Mouse (Mus musculus) embryonic facial prominence, embryonic 15.5 days (tissue): Measurements from ENCODE around the gene Susd3. TPM values are rescaled to one million over a fixed set of nuclear protein-coding genes. Genes with fewer than 3 reads are reported as not detected.

Source experiments
- ATAC-seq: fragments of 200-750 bp; cut with Nextera tagmentation; 2 replicates; pipeline ENCODE4 v1.8.0; 2017; ENCODE audit warnings: low read depth, moderate TSS enrichment; ENCODE audit not compliant: insufficient number of reproducible peaks, low FRiP score, low TSS enrichment
- H3K27ac ChIP-seq: fragments of 300-500 bp; sonication (generic); replicated peaks from 2 replicates; pipeline ENCODE4 v1.5.1; 2015; ENCODE audit warnings: mild to moderate bottlenecking, inconsistent platforms
- H3K27me3 ChIP-seq: fragments of 300-500 bp; sonication (generic); 2 replicates; pipeline ENCODE4 v1.6.1; 2015; ENCODE audit warnings: inconsistent platforms
- H3K36me3 ChIP-seq: fragments of 300-500 bp; sonication (generic); 2 replicates; pipeline ENCODE4 v1.6.1; 2015; ENCODE audit warnings: mild to moderate bottlenecking, inconsistent platforms
- H3K4me1 ChIP-seq: fragments of 300-500 bp; sonication (generic); 2 replicates; pipeline ENCODE4 v1.6.1; 2015; ENCODE audit warnings: inconsistent platforms
- H3K4me2 ChIP-seq: fragments of 300-500 bp; sonication (generic); replicated peaks from 2 replicates; pipeline ENCODE4 v1.6.1; 2015; ENCODE audit warnings: mild to moderate bottlenecking, inconsistent platforms
- H3K4me3 ChIP-seq: fragments of 300-500 bp; sonication (generic); replicated peaks from 2 replicates; pipeline ENCODE4 v1.5.1; 2015; ENCODE audit warnings: mild to moderate bottlenecking, inconsistent platforms
- H3K9ac ChIP-seq: fragments of 300-500 bp; sonication (generic); 2 replicates; pipeline ENCODE4 v1.6.1; 2015; ENCODE audit warnings: inconsistent platforms
- H3K9me3 ChIP-seq: fragments of 300-500 bp; sonication (generic); replicated peaks from 2 replicates; pipeline ENCODE4 v1.6.1; 2016; ENCODE audit warnings: inconsistent platforms
- WGBS: fragments of 180-500 bp; shearing (Covaris S2); methylation state at CpG from one replicate; pipeline ENCODE4 v1.1.7; 2015; 5-methylcytosine and 5-hydroxymethylcytosine counted together
- polyA plus RNA-seq: library from polyadenylated mRNA; unstranded; fragments of >200 nt; fragmentation: Nextera tagmentation; extraction: Ambion mirVana; gene quantifications from 2 replicates; pipeline ENCODE4 v1.2.1, GENCODE M21; 2015

Susd3 gene
- polyA plus RNA-seq, 1 experiment from 2014 or later: 3.7 TPM

DNA sequence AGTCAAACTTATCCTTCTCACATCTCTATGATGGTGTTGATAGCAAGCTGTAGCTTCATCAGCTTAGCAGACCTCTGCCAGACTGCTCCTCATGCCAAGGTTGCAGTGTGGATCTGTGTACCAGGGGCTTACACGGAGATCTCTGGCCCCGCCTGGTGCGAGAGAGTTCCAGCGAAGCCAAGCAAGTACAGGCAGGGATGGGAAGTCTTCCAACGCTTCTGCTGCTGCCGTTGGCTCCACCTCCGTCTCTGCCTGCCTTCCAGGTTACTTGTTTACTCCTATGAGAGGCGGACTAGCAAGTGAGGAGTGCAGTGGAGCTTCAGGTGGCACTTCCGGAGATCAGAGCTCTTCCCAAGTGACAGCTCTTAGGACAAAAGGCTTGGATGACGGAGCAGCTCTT lies 24.2 kb downstream of the Susd3 start:
- Histone ChIP-seq H3K9ac (no peak overlapping the region), H3K4me3 (peak overlapping the region; percentile 10; the same call in 1 of the 2 replicates)

DNA sequence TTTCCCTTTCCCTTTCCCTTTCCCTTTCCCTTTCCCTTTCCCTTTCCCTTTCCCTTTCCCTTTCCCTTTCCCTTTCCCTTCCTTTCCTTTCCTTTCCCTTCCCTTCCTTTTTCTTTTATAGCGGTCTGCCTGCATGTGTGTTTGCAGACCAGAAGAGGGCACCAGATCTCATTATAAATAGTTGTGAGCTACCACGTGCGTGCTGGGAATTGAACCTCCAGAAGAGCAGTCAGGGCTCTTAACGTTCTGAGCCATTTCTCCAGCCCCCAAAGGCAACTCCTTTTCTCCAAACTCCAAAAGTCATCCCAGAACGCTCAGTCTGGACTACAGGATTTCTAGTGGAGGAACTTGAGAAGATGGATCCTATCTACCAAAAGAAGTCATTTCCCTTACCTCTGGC lies 27.6 kb downstream of the Susd3 start:
- Histone ChIP-seq H3K4me1 (peaks cover 15% of the 10 kb centered on the region), H3K27ac (no peak overlapping the region), H3K4me2 (no peak overlapping the region), H3K36me3 (no peaks in the 10 kb centered on the region), H3K9ac (no peak overlapping the region), H3K9me3 (no peaks in the 10 kb centered on the region), H3K4me3 (no peak overlapping the region), H3K27me3 (0 out of 2 replicates have a peak, but pooled peaks cover 3% of the 10 kb centered on the region)
- no peak for ATAC-seq
- 27% methylated on average over 5 of the region's 5 CpGs for WGBS

More for the DNA sequence above, 24.2 kb downstream of the Susd3 start:
- Histone ChIP-seq H3K27ac (no peak overlapping the region), H3K9me3 (no peaks in the 10 kb centered on the region), H3K27me3 (0 out of 2 replicates have a peak, but pooled peaks cover 3% of the 10 kb centered on the region), H3K4me2 (peak overlapping the region; percentile 15), H3K36me3 (no peaks in the 10 kb centered on the region), H3K4me1 (no peaks in the 10 kb centered on the region)
- ATAC-seq: no peak
- 11% methylated on average over 10 of the region's 10 CpGs for WGBS

DNA sequence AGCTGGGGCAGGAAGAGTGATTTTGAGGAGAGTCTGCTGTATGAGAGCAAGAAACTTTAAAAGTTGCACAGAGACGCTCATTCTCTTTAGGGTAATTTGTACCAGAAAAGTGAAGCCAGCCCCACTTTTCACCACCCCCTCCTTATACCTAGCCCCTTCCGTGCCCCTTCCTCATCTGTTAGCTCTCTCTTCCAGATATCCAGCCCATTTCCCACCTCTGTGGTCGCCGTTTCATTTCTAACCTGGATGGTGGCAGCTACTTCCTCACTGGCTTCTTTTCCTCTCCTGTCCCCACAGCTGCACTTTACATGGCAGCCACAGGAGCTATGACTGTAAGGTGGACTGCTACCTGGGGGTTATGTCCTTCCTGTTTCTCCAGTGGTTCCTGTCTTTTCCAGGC lies 29.1 kb downstream of the Susd3 start:
- Histone ChIP-seq H3K4me2 (no peak overlapping the region), H3K4me3 (no peak overlapping the region), H3K9ac (no peak overlapping the region), H3K27me3 (0 out of 2 replicates have a peak, but pooled peaks cover 3% of the 10 kb centered on the region), H3K9me3 (no peaks in the 10 kb centered on the region), H3K36me3 (no peaks in the 10 kb centered on the region), H3K4me1 (peaks cover 25% of the 10 kb centered on the region), H3K27ac (no peak overlapping the region)
- no peak for ATAC-seq
- WGBS: 80% methylated on average over 4 of the region's 4 CpGs

DNA sequence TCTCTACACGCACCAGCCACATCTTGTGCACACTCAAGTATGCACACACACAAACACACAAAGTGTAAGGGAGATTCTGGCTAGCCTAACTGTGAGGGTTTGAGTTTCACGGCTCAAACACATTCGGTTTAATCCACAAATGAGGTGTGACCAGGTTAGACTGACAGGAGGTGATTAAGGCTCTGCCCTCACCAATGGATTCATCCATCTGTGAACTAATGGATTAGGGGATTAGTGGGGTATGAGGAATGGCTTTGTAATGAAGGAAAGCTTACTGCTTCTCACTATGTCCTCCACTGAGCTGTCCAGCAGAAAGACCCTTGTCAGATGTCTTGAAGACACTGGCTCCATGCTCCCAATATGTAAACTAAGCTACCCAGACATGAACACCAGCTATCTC lies 29.9 kb downstream of the Susd3 start:
- Histone ChIP-seq H3K9ac (no peak overlapping the region), H3K4me3 (no peak overlapping the region), H3K27me3 (0 out of 2 replicates have a peak, but pooled peaks cover 3% of the 10 kb centered on the region), H3K27ac (no peak overlapping the region), H3K36me3 (no peaks in the 10 kb centered on the region), H3K9me3 (no peaks in the 10 kb centered on the region), H3K4me2 (no peak overlapping the region), H3K4me1 (peaks cover 32% of the 10 kb centered on the region)
- 49% methylated on average over 3 of the region's 3 CpGs for WGBS
- ATAC-seq: no peak

DNA sequence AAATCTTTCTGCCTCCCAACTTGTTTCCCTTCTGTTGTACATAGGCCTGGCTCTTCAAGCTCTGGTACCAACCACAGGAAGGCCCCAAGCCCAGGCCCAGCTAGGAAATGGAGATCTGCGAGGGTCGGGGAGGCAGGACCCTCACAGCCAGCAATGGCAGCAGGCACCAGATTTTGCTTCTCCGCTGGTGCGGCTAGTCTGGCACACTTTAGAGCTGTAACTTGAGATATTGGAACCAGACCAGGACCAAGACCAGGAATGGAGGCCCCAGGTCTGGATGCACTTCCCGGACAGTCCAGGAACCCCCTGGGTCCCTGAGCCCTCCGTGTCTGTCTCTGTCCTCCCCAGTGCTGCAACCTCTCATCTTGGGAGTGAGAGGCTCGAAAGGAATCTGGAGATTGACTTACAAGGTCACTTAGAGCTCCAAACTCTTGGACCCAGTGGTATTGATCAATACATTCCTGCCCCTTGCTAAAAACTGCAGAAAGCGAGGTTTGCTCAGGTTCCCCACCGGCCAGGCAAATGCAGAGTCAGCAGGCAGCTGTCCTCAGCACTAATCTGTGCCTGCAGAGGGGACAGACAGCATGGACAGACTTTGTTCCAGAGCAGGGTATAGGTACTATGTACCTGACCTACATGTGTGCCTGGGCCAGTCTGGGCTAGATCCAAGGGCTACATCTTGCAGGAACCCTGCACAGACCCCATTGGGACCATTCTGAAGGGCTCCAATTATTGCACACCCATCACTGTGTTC lies 31.5 kb downstream of the Susd3 start:
- Histone ChIP-seq H3K4me3 (peak overlapping the region; percentile 87), H3K36me3 (no peaks in the 10 kb centered on the region), H3K9me3 (no peaks in the 10 kb centered on the region), H3K4me2 (peak overlapping the region; percentile 70), H3K27ac (peak overlapping the region; percentile 85), H3K9ac (0 out of 2 replicates have a peak overlapping the region, but pooled peaks have one; percentile 5), H3K4me1 (peaks cover 39% of the 10 kb centered on the region), H3K27me3 (0 out of 2 replicates have a peak, but pooled peaks cover 3% of the 10 kb centered on the region)
- no peak for ATAC-seq
- WGBS: 47% methylated on average over 9 of the region's 9 CpGs

DNA sequence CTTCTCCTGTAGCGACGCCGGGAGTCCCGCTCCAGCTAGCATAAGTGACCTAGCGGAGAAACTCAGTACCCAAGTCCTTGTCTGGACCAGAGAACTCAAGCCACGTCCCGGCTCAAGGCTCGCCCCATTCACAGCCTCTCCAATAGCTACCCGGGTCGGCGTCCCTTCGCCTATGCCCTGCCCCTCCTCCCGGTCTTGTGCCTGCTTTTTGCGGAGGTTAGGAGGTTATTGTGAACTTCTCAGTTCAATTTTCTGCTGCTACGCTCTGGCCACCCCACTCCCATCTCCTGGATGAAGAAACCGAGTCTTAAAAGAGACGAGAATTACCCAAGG lies 32.3 kb downstream of the Susd3 start:
- peak overlapping the region; percentile 70 for H3K4me2 ChIP-seq
- H3K4me1 ChIP-seq: peaks cover 44% of the 10 kb centered on the region
- H3K36me3 ChIP-seq: no peaks in the 10 kb centered on the region
- H3K9me3 ChIP-seq: no peaks in the 10 kb centered on the region
- peak overlapping the region; percentile 87 for H3K4me3 ChIP-seq
- peak overlapping the region; percentile 85 for H3K27ac ChIP-seq
- peak overlapping the region; percentile 81 for H3K9ac ChIP-seq
- peak; percentile 56 for ATAC-seq
- 3% methylated on average over 17 of the region's 17 CpGs for WGBS
- H3K27me3 ChIP-seq: 0 out of 2 replicates have a peak, but pooled peaks cover 3% of the 10 kb centered on the region

DNA sequence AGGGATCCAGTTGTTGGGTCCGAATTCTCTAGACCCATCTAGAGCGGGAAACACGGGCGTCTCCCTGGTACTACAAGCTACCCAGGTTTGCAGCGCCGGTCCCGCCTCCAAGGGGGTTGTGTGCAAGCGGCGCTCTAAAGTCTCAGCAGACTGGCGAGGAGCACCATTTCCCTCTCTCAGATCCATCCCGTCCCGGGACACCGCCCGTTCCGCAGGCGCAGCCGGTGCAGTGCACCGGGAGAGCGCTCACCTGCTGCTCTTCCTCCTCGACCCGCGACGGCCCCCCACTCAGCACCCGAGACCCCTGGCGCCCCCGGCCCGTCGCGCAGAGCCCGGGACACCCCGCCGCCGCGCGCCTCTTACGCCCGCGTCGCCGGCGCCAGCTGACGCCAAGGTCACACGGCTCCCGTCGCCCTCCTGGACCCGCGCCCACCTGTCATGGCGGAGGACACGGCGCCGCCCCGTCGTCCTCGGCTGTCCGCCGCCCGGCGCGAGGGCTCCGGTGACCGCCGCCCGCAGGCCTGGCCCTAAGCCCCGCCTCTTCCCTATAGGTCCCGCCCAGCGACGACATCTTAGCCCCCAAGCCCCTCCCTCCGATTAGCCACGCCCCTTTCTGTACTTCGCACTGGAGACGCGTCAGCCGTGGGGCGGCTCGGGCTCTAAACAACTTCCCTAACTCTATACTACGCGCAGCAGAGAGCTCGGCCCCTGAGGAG lies 32.8 kb downstream of the Susd3 start, which contains the start of gene Card19:
TSS of gene Card19 (minus strand) at position 534 of the 716 bp plus-strand sequence.
- ATAC-seq: peak; percentile 91
- under 1% methylated on average over 76 of the region's 78 CpGs for WGBS
- H3K36me3 ChIP-seq: no peaks in the 10 kb centered on the region
- H3K27ac ChIP-seq: peak within 1 kb of the TSS; percentile 89
- H3K27me3 ChIP-seq: 0 out of 2 replicates have a peak, but pooled peaks cover 3% of the 10 kb centered on the region
- no peaks in the 10 kb centered on the region for H3K9me3 ChIP-seq
- peak within 1 kb of the TSS; percentile 81 for H3K9ac ChIP-seq
- H3K4me2 ChIP-seq: peak within 1 kb of the TSS; percentile 70
- peaks cover 44% of the 10 kb centered on the region for H3K4me1 ChIP-seq
- H3K4me3 ChIP-seq: peak within 1 kb of the TSS; percentile 87

DNA sequence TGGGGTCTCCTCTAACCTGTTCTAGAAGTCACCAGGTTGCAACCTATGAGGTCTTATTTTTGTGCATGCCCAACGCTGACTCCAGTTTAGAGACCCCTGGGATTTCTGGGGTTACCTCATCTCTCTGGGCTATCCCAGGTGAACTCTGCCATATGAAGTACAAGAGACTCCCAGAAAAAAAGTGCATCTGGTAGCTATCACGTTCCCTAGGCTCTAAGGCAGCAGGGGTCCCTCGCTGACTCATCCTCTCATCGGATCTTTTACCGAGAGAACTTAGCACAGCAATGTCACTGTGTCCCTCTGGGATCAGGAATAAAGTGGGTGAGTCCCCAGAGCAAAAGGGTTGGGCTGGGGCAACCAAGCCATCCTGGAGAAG lies 33.4 kb downstream of the Susd3 start:
- Histone ChIP-seq H3K9me3 (no peaks in the 10 kb centered on the region), H3K27me3 (0 out of 2 replicates have a peak, but pooled peaks cover 3% of the 10 kb centered on the region), H3K4me1 (peaks cover 44% of the 10 kb centered on the region), H3K9ac (peak overlapping the region; percentile 81), H3K4me2 (peak overlapping the region; percentile 70), H3K4me3 (peak overlapping the region; percentile 87), H3K36me3 (no peaks in the 10 kb centered on the region), H3K27ac (peak overlapping the region; percentile 89; the same call in 1 of the 2 replicates)
- ATAC-seq: no peak
- 7% methylated on average over 5 of the region's 5 CpGs for WGBS

DNA sequence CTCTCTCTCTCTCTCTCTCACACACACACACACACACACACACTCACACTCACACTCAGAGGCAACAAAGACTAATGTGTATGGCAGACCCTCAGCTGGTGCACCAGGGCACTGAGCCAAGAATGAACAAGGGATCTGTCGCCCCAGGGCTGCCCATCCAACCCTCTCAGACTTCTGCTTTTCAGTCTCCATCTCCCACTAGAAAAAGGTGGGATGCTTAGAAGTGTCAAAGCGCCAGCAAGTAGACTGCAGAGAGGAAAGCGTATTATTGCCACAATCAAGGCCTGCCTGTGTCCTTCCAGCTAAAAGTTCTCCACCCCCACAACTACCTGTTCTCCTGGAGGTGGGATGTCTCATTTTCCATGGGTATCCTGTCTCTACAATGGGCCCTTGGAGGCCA lies 34.1 kb downstream of the Susd3 start:
- H3K27me3 ChIP-seq: no peaks in the 10 kb centered on the region
- no peak for ATAC-seq
- no peak overlapping the region for H3K27ac ChIP-seq
- peak overlapping the region; percentile 70 for H3K4me2 ChIP-seq
- no peak overlapping the region for H3K9ac ChIP-seq
- H3K4me1 ChIP-seq: peaks cover 44% of the 10 kb centered on the region
- 77% methylated on average over 3 of the region's 3 CpGs for WGBS
- no peaks in the 10 kb centered on the region for H3K36me3 ChIP-seq
- H3K4me3 ChIP-seq: peak overlapping the region; percentile 87; the same call in 1 of the 2 replicates
- no peaks in the 10 kb centered on the region for H3K9me3 ChIP-seq

DNA sequence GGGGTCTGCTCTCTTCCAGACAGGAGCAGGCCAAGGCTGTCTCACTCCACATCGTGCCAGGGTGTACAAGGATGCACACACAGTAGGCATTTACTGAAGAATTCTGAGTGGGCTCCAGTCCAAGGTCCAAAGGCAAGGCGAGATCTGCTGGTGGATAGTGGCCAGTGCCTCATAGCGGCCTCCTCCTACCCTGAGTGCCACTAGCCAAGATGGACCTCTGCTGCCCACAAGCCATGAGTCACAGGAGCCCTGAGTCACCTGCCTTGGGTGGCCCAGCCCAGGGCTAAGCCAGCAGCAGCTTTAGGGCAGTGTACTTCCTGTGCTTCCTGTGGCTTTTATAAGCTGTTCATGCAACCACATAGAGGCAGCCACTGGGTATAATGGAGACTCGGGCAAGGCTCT lies 35.0 kb downstream of the Susd3 start:
- Histone ChIP-seq H3K9ac (no peak overlapping the region), H3K27ac (0 out of 2 replicates have a peak overlapping the region, but pooled peaks have one; percentile 22), H3K4me3 (no peak overlapping the region), H3K9me3 (no peaks in the 10 kb centered on the region), H3K4me1 (peaks cover 44% of the 10 kb centered on the region), H3K36me3 (no peaks in the 10 kb centered on the region), H3K4me2 (no peak overlapping the region), H3K27me3 (no peaks in the 10 kb centered on the region)
- ATAC-seq: no peak
- WGBS: 63% methylated on average over 4 of the region's 4 CpGs

DNA sequence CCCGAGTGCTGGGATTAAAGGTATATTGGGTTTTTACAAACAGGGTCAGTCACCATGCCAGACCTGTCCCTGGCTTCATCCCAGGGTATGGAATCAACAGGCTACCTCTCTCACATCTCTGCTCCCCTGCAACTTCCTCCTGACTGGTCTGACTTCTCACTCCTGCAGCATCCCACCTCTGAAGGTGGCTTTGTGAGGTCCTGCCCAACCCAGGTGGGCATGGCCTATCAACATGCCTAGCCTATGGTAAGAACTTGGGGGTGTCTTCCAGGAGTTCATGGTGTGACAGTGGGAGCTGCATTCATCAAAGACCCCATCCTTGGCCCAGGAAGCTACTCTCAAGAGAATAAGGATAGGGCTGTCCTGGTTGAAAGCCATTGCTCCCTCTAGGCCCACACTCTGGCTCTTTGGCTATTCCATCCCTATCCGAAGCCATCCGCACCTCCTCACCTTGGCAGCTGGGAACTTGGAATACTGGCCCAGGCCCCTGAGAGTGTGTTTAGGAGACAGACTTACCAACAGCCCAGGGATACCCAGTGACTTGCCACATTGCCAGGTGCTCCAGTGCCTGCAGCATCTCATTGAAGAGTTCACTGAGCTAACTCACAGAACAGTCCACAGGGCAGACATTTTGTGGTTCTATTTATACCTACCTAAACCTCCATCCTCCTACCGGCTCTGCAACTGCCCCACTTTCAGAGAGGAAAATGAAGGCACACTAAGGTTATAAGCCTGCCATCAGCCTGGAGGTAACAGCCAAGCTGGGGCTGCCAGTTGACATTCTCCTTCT lies 35.6 kb downstream of the Susd3 start:
- H3K4me2 ChIP-seq: no peak overlapping the region
- no peaks in the 10 kb centered on the region for H3K9me3 ChIP-seq
- peaks cover 44% of the 10 kb centered on the region for H3K4me1 ChIP-seq
- no peaks in the 10 kb centered on the region for H3K27me3 ChIP-seq
- no peak for ATAC-seq
- no peaks in the 10 kb centered on the region for H3K36me3 ChIP-seq
- WGBS: 81% methylated on average over 4 of the region's 4 CpGs
- H3K4me3 ChIP-seq: no peak overlapping the region
- no peak overlapping the region for H3K27ac ChIP-seq
- no peak overlapping the region for H3K9ac ChIP-seq
